Mouse (Mus musculus) regulatory T cell (primary cell): ENCODE data around the gene E2f2.

Experiments
- in situ Hi-C: fragments of 300-600 bp; cut with MboI, MseI; formaldehyde crosslinking; loops from one replicate; pipeline ENCODE4 v1.15.1; 2025; ENCODE audit warnings: high pct_unique_total_duplicates

The E2f2 gene

GRCm38 (mm10) chr4:136144126-136144926, 27.9 kb upstream of the E2f2 start:
- in situ Hi-C loops: no loop called here

GRCm38 (mm10) chr4:136144927-136145292, 27.3 kb upstream of the E2f2 start:
- in situ Hi-C loops: no loop called here

- in situ Hi-C loops: no loop called here
Measured at GRCm38 (mm10) chr4:136145362-136145885, 26.8 kb upstream of the E2f2 start.

- in situ Hi-C loops: no loop called here
Measured at GRCm38 (mm10) chr4:136145991-136146711, 26.0 kb upstream of the E2f2 start.

DNA sequence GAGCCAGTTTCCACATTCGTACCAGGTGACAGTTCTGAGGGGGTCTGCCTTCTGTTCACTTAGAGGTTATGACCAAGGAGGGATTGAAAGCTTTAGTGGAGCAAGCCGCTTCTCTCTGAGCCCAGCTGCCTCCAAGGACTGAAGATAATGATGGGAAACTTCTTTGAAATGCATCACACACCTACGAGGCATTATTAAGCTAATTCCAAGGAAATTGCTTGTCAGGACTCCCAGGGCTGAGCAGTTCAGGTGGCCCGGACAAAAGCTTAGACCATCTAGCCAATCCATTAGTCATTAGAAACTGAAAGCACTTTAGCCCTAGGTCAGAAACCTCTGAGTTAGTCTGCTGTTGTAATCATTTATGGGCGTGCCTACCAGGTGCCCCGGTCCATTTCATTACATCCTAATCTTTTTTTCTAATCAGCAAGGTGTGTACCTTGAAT, 25.5 kb upstream of the E2f2 start:
- in situ Hi-C loops: no loop called here

DNA sequence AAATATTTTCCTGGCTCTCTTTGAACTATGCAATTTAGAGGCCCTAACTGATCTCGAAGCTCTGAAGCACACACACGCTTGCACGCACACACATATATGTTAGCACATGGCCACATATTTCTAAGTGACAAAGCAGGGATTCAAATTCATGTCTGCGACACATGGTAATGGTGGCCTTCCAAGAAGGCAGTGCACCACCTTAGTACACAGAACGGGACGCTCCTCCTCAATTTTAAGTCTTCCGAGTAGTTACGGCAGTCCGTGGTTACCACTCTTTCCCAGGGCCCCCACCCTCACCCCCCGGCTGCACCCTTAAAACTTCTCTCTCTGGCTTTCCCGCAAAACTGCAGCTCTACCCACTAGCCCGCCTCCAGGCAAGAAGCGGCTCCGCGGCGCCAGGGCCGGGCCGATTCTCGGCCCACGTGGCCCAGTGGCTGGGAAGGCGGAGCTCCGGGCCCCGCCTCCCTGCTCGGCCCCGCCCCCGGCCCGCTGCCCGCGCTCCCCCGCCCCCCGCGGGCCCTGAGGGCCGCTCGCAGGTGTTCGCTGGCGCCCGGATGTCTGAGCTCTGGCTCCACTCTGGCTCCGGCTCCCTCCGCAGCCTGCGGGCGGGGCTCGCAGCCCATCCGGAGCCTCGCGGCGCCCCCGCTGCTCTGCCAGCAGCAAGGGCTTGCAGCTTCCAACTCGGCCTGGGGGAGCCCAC, 24.6 kb upstream of the E2f2 start:
- in situ Hi-C loops: no loop called here

DNA sequence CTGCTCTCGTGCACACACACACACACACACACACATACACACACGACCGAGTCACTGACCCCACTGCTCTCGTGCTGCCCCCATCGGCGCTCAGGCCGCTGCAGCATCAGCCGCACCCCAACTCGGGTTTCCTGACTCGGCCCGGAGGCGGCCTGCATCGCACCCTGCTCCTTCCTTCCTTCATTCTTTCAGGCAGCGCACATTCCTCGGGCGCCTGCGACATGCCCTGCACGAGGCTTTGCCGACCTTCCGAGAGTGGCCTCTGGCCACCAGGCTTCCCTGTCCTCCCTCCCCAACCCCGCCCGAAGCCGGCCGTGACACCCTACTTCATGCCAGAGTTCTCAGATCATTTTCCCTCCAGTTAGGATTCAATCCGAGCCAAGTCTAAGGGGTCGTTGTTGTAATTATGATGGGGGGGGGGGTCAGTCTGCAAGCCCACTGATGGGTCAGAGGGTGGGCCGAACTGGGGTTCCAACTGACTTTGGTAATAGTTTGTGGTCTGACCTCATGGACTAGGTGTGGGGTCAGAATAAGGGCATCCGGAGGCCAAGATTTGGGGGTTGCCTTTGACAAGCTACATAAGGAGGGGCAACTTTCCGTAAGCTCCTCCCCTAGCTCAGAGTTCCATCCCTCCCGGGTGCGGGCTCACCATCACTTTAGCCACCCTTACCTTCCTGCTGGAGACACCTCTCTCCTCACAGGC, 23.7 kb upstream of the E2f2 start:
- in situ Hi-C loops: no loop called here

DNA sequence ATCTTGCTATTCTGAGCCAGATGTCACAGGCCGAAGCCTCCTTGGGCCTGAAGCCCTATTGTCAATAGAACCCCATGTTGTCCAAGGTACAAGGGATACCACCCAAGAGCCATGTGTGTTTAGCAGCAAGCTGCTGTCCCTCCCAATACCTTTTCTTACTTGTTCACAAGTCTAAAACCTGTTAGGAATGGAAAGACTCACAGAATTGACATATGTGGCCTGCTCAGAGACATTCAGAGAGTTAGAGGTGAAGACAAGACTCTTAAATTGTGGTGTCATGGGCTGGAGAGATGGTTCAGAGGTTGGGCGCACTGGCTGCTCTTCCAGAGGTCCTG, 23.2 kb upstream of the E2f2 start:
- in situ Hi-C loops: no loop called here

GRCm38 (mm10) chr4:136149734-136150133, 22.5 kb upstream of the E2f2 start:
- in situ Hi-C loops: loop anchor here (5.0 kb wide), 1 partner anchor 77 kb away; no protein-coding TSS in a partner anchor

GRCm38 (mm10) chr4:136150596-136150995, 21.6 kb upstream of the E2f2 start:
- in situ Hi-C loops: loop anchor here (5.0 kb wide), 1 partner anchor 78 kb away; no protein-coding TSS in a partner anchor

GRCm38 (mm10) chr4:136152821-136153220, 19.4 kb upstream of the E2f2 start:
- in situ Hi-C loops: loop anchor here (5.0 kb wide), 1 partner anchor 81 kb away; no protein-coding TSS in a partner anchor

DNA sequence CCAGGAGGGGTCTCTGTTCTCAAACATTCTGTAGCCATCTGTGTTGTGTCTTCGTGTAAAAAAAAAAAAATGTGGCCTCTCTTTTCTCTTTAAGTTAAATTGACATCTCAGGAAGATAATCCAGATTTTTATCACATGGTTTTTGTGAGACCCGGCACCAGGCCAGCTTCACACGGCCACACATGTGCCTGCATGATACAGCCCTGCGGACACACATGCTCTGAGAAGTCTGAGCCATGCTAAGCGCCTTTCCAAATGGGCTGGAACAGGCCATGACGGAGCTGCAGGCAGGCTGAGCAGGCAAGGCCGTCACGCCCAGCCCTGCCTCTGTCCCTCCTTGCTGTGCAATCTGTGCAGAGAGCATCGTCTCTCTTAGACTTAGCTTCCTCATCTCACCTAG, 17.7 kb upstream of the E2f2 start:
- in situ Hi-C loops: loop anchor here (5.0 kb wide), 1 partner anchor 82 kb away; no protein-coding TSS in a partner anchor

- in situ Hi-C loops: no loop called here
Measured at GRCm38 (mm10) chr4:136158498-136158897, 13.7 kb upstream of the E2f2 start.

DNA sequence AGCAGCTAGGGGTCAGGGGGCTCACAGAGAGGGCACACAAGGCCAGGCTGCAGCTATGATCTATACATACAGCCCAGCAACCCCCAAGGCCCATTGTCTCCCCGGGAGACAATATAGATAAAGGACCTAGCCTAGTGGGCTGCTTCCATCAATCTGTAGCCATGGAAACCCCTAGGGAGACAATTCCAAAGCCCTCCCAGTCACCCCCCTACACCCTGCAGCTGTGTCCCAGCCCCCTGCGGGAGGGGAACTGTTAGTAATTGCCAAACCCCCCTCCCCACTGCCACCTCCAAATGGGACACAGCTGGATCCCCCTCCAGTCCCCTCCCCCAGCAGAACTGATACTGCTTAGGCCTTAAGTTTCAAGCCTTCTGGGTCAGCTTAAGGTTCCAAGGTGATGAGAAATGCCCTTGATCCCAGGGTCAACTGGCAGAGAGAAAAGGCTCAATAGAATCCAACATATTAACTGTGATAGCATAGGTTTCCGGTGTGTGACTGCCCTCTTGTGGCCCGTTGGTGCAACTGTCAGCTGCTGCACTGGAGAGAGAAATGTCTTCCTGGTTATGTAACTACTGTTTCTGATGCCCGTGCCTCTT, 12.3 kb upstream of the E2f2 start:
- in situ Hi-C loops: no loop called here

GRCm38 (mm10) chr4:136163448-136163847, 8.7 kb upstream of the E2f2 start:
- in situ Hi-C loops: no loop called here

GRCm38 (mm10) chr4:136164981-136165380, 7.2 kb upstream of the E2f2 start:
- in situ Hi-C loops: loop anchor here (5.0 kb wide), 1 partner anchor 37 kb away; no protein-coding TSS in a partner anchor

GRCm38 (mm10) chr4:136167701-136168100, 4.5 kb upstream of the E2f2 start:
- in situ Hi-C loops: loop anchor here (5.0 kb wide), 1 partner anchor 35 kb away; no protein-coding TSS in a partner anchor

DNA sequence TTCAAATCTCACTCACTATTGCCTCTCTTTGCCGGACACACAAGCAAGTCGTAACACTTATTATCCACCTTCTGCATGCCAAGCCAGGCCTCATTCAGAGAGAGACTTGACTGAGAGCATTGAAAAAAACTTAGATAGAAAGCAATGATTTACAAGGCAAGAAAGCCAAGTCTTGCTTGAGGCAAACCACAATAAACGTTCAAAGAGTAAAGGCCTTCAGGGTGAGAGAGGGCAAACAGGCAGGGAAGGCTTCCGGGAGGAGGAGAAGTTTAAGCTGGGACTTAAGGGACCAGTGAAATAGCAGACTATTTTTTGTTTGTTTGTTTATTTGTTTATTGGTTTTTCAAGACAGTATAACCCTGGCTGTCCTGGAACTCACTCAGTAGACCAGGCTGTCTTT, 1.8 kb upstream of the E2f2 start:
- in situ Hi-C loops: loop anchor here (10.0 kb wide), 1 partner anchor 816 kb away; the partner anchor contains the start of gene Srrm1

GRCm38 (mm10) chr4:136171455-136171854, 739 bp upstream of the E2f2 start:
- in situ Hi-C loops: loop anchor here (10.0 kb wide), 1 partner anchor 817 kb away; the partner anchor contains the start of gene Srrm1

DNA sequence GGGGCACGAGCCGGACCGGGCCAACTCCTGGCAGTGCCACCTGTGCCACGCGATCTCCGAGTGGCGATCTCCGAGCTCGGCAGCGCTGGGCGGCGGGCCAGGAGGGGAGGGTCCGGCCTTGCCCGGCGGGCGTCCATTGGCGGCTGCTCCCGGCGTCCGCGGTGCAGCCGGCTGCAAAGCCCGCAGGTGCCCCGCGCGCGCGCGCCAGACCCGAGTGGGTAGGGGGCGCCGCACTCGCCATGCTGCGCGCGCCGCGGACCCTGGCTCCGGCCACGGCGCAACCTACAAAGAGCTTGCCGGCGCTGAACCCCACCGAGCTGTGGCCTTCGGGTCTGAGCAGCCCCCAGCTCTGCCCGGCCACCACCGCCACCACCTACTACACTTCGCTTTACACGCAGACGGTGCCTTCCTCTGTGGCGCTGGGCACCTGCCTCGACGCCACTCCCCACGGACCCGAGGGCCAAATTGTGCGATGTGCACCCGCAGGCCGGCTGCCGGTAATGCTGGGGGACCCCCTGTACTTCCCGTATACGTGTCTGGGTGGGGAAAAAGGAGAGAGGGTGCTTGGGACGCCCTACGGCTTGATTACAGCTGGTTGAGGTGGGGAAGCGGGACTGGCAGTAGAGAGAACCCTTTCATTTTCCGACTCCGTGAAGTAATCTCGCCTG, 482 bp downstream of the E2f2 start:
- in situ Hi-C loops: loop anchor here (10.0 kb wide), 1 partner anchor 818 kb away; the partner anchor contains the start of gene Srrm1
